Mouse (Mus musculus): ENCODE measurements around the gene Scml4. TPM values are rescaled to one million over a fixed set of nuclear protein-coding genes. Genes with fewer than 3 reads are reported as not detected.

Gene Scml4
- polyA plus RNA-seq (2015; fragmentation: Nextera tagmentation; extraction: Ambion mirVana), result 1.7 and 1.9 TPM in 2 replicates

DNA sequence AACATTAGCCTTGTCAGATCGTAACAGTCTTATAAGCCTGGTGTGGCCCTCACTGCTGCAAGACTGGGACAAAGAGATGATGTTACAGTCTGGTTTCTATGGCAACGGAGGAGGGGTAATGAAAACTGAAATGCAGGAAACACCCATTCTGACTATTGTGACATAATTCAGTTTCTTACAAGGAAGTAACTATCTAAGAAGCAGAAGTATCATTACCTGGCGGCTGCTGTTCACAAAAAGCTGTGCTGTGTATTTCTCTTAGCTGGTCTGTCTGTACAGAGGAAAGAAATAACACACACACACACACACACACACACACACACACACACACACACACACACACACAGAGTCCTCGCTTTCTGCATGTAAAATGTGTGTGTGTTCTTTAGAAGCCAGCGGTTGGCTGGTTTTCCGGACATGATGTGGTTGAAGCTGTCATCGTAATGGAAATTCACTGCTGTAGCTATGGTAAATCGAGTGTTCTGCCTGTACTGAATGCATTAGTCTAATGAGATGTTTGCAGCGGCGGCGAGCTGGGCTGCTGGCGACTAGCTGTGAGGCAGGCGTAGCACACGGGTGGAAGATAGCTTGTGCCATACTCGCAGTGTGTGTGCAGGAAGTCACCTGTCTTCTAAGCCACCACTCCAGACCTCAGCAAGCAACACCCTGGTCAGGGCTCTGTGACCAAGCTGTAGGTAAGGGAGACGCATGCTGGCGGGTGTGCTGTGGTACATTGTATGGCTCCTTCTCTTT lies at the start of gene Scml4:
Scml4 (plus strand) TSS at position 212 of the 753 bp plus-strand sequence.

Other genes with a start within 250 kb of the Scml4 start
- 13.8 and 15.1 TPM in 2 replicates for gene Sec63, start 98.9 kb upstream of the Scml4 start, polyA plus RNA-seq (2015; fragmentation: Nextera tagmentation; extraction: Ambion mirVana)